13 mouse cellular contexts compared by ENCODE assay signal in the genomic region with DNA sequence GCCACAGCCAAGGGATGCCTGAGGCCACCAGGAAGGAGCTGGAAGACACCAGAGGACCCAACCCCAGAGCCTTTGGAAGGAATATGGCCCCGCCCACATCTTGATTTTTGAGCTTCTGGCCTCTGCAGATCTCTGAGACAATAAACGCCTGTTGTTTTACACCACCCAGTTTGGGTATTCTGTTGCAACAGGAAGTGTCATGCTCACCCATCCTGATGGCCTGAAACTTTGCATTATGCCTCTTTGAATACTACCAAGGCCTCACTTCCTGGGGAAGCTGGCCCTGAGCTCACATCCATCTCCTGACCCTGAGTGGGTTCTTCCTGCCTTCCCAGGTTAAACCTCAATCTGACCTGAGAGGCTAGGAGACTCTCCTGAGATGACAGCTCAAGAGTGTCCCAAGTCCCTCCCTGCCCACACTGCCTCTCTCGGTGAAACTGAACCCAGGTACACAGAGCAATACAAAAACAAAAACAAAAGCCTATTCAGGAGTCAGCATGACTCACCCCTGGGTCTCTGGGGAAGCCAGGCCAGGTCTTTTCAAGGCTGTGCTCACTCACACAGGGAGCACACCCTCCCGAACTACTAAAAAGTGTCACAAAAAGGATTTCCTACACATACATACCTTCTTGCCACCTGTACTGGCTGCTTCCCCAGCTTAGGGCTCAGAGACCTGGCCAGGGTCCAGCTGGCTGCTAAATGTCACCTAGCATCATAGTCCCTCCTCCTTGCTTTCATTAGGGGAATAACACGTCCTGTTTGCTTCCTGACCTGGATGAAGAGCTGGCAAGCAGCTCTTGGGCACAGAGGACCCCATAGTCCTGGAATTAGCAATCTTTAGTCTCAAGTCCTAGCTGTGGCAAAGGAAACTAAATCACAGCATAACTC. TPM values are rescaled to one million over a fixed set of nuclear protein-coding genes. Genes with fewer than 3 reads are reported as not detected.
DNase-seq lines count a peak whose midpoint lies in the region; ATAC-seq lines count a peak whose summit lies in the region.
"Had no signal": no experiment of that assay in that cellular context is flagged by ENCODE, and none has a peak within 500 bp of the region (broad histone marks: within the 10 kb centered on the region; RNA-seq: fewer than 3 reads in every experiment).

No protein-coding gene starts in this region.

- 45% methylated on average over 5 of the region's 5 CpGs for WGBS in hindbrain, embryonic 10.5 days
- WGBS in hindbrain, embryonic 11.5 days = 53% methylated on average over 5 of the region's 5 CpGs

- no peak overlapping the region for H3K9ac ChIP-seq in hindbrain, embryonic 11.5 days (ENCODE audit: low read depth, low read length)

- no peak for ATAC-seq in hindbrain, embryonic 11.5 days (ENCODE audit: low FRiP score)

- no peaks in the 10 kb centered on the region for H3K27me3 ChIP-seq in hindbrain, embryonic 10.5 days (ENCODE audit: insufficient read depth, poor library complexity, severe bottlenecking)
- no peaks in the 10 kb centered on the region for H3K27me3 ChIP-seq in hindbrain, embryonic 11.5 days (ENCODE audit: control insufficient read depth, insufficient read depth, low read length)

- no peaks in the 10 kb centered on the region for H3K36me3 ChIP-seq in hindbrain, embryonic 10.5 days
- no peaks in the 10 kb centered on the region for H3K36me3 ChIP-seq in hindbrain, embryonic 11.5 days (ENCODE audit: control insufficient read depth, insufficient read depth, low read length)

- H3K4me1 ChIP-seq in hindbrain, embryonic 10.5 days (replicated peaks) = peaks cover 19% of the 10 kb centered on the region
- H3K4me1 ChIP-seq in hindbrain, embryonic 11.5 days (replicated peaks; ENCODE audit: control insufficient read depth, insufficient read depth, low read length) = no peaks in the 10 kb centered on the region

- H3K9me3 ChIP-seq in hindbrain, embryonic 10.5 days = no peaks in the 10 kb centered on the region
- no peaks in the 10 kb centered on the region for H3K9me3 ChIP-seq in hindbrain, embryonic 11.5 days (ENCODE audit: control insufficient read depth, low read length)

- H3K4me3 ChIP-seq in hindbrain, embryonic 10.5 days = no peak overlapping the region
- H3K4me3 ChIP-seq in hindbrain, embryonic 11.5 days (ENCODE audit: low read depth, low read length) = no peak overlapping the region

- H3K27ac ChIP-seq in hindbrain, embryonic 10.5 days = peak overlapping the region; percentile 26; the same call in 1 of the 2 replicates
- no peak overlapping the region for H3K27ac ChIP-seq in hindbrain, embryonic 11.5 days (ENCODE audit: low read depth, low read length)

- no peak overlapping the region for H3K4me2 ChIP-seq in hindbrain, embryonic 11.5 days (replicated peaks; ENCODE audit: low read depth, low read length)

- no peak for DNase-seq in hindbrain, embryonic 10.5 days (ENCODE audit: low spot score)
- DNase-seq in hindbrain, embryonic 11.5 days (ENCODE audit: low spot score) = no peak
- peak; percentile 27 for DNase-seq in A20 (ENCODE audit: low read depth, low spot score)
- DNase-seq in adrenal gland, postnatal 25 days = peak; percentile 30
- DNase-seq in kidney, postnatal 25 days = peak; percentile 39 to 56
- DNase-seq in urinary bladder, postnatal 36 days (ENCODE audit: low spot score in 2 of 2) = no peak
- no peak for DNase-seq in ovary, postnatal 10 days (ENCODE audit: low spot score)
- no peak for DNase-seq in right cerebral cortex, adult 18-20 months
- DNase-seq: gastrocnemius, postnatal 14 days; heart, postnatal 4 days had no signal

RNA-seq across cellular contexts. Expression of a gene that starts 8.6 kb away (rescaled TPM):
- polyA plus RNA-seq in hindbrain, embryonic 10.5 days (2016; fragmentation: Nextera tagmentation; extraction: Ambion mirVana) = 0.14 and 0.61 TPM in 2 replicates
- 0.17 and 0.57 TPM in 2 replicates for polyA plus RNA-seq in hindbrain, embryonic 11.5 days (2014; fragmentation: Nextera tagmentation; extraction: Ambion mirVana)
- total RNA-seq in adrenal gland, postnatal 25 days (2021) = not detected in 2 replicates
- total RNA-seq: gastrocnemius, postnatal 14 days; left cerebral cortex, postnatal 10 days had no signal

RNA-seq across cellular contexts. Expression of a gene that starts 17.5 kb away (rescaled TPM):
- 0.06 TPM in 1 of 2 replicates, not detected in the other for polyA plus RNA-seq in hindbrain, embryonic 10.5 days (2016; fragmentation: Nextera tagmentation; extraction: Ambion mirVana)
- polyA plus RNA-seq in hindbrain, embryonic 11.5 days (2014; fragmentation: Nextera tagmentation; extraction: Ambion mirVana) = 0.10 TPM in 1 of 2 replicates, not detected in the other
- not detected in 2 replicates for total RNA-seq in adrenal gland, postnatal 25 days (2021)
- total RNA-seq: gastrocnemius, postnatal 14 days; heart, postnatal 4 days; left cerebral cortex, postnatal 10 days had no signal
- polyA plus RNA-seq: neural tube, embryonic 14.5 days had no signal

RNA-seq across cellular contexts. Expression of a gene that starts 51.2 kb away (rescaled TPM):
- not detected in 2 replicates for polyA plus RNA-seq in hindbrain, embryonic 10.5 days (2016; fragmentation: Nextera tagmentation; extraction: Ambion mirVana)
- polyA plus RNA-seq in hindbrain, embryonic 11.5 days (2014; fragmentation: Nextera tagmentation; extraction: Ambion mirVana) = not detected in 2 replicates
- not detected in 2 replicates for total RNA-seq in adrenal gland, postnatal 25 days (2021)
- total RNA-seq: gastrocnemius, postnatal 14 days; heart, postnatal 4 days; left cerebral cortex, postnatal 10 days had no signal
- polyA plus RNA-seq: neural tube, embryonic 14.5 days; urinary bladder, adult 2 months had no signal

Comparison
In these comparisons a context has a peak if more than half of its experiments do, and no peak if none do; other contexts are left out.
1. DNase-seq: peak in A20 (single experiment), adrenal gland, postnatal 25 days (single experiment) and kidney, postnatal 25 days (2 of 2); none in hindbrain, embryonic 10.5 days (single experiment), hindbrain, embryonic 11.5 days (single experiment), urinary bladder, postnatal 36 days (0 of 2), ovary, postnatal 10 days (single experiment) and right cerebral cortex, adult 18-20 months (single experiment).